Mouse (Mus musculus) kidney, postnatal 14 days (tissue): ENCODE data around the gene Dedd.
"Not testable (repeated sequence)": the region's sequence is repeated elsewhere in the genome, so short reads cannot be mapped to it uniquely, and the experiment has no call there.

ENCODE experiments used
- DNase-seq: peaks from one replicate; pipeline ENCODE4 v3.0.0; 2022; ENCODE audit warnings: mixed read lengths

Dedd gene

GRCm38 (mm10) chr1:171328839-171329432 lies at the start of gene Dedd:
Dedd (plus strand) TSS chr1:171329145.
- DNase-seq: peak; percentile 95

- DNase-seq: no peak
These were observed 49.2 kb upstream of the Dedd start for GRCm38 (mm10) chr1:171279721-171280120.

- peak; percentile 59 for DNase-seq
These were observed 48.6 kb upstream of the Dedd start for GRCm38 (mm10) chr1:171280250-171280915.

GRCm38 (mm10) chr1:171280916-171281527 lies 47.9 kb upstream of the Dedd start, which contains the start of gene Ppox:
Ppox (minus strand) TSS chr1:171281186.
- peak; percentile 95 for DNase-seq

GRCm38 (mm10) chr1:171281528-171281923 lies 47.4 kb upstream of the Dedd start:
- peak; percentile 89 for DNase-seq

- DNase-seq: no peak
These were observed 46.7 kb upstream of the Dedd start for GRCm38 (mm10) chr1:171282086-171282805.

GRCm38 (mm10) chr1:171283188-171284160 lies 45.5 kb upstream of the Dedd start:
- peak; percentile 3 for DNase-seq

GRCm38 (mm10) chr1:171284491-171284890 lies 44.5 kb upstream of the Dedd start:
- peak; percentile 11 for DNase-seq

- peak; percentile 28 for DNase-seq
These were observed 43.7 kb upstream of the Dedd start for GRCm38 (mm10) chr1:171285096-171285892.

- peak; percentile 9 for DNase-seq
These were observed 42.4 kb upstream of the Dedd start for GRCm38 (mm10) chr1:171286517-171286916.

- peak; percentile 97 for DNase-seq
These were observed 41.5 kb upstream of the Dedd start, which contains the start of gene Usp21 for GRCm38 (mm10) chr1:171287136-171288081. Usp21 (minus strand) TSS chr1:171287991.

- DNase-seq: no peak
These were observed 40.6 kb upstream of the Dedd start for GRCm38 (mm10) chr1:171288328-171288727.

- DNase-seq: no peak
These were observed 35.6 kb upstream of the Dedd start for GRCm38 (mm10) chr1:171293351-171293750.

- peak; percentile 7 for DNase-seq
These were observed 35.0 kb upstream of the Dedd start for GRCm38 (mm10) chr1:171293906-171294297.

GRCm38 (mm10) chr1:171294298-171295062 lies 34.5 kb upstream of the Dedd start, which contains the start of gene Ufc1:
Ufc1 (minus strand) TSS chr1:171295024.
- DNase-seq: peak; percentile 91

GRCm38 (mm10) chr1:171295063-171295402 lies 33.9 kb upstream of the Dedd start:
- DNase-seq: no peak

- no peak for DNase-seq
These were observed 30.7 kb upstream of the Dedd start for GRCm38 (mm10) chr1:171298226-171298625.

- not testable (repeated sequence) for DNase-seq
These were observed 22.8 kb upstream of the Dedd start for GRCm38 (mm10) chr1:171306157-171306556.

- DNase-seq: no peak
These were observed 19.6 kb upstream of the Dedd start for GRCm38 (mm10) chr1:171309321-171309720.
